Mouse (Mus musculus) MEL (cell line): ENCODE data around the gene Olfr1039. TPM values are rescaled to one million over a fixed set of nuclear protein-coding genes. Genes with fewer than 3 reads are reported as not detected.
"Not testable (repeated sequence)": the region's sequence is repeated elsewhere in the genome, so short reads cannot be mapped to it uniquely, and the experiment has no call there.

Source experiments
- DNase-seq: peaks from one replicate; pipeline ENCODE4 v3.0.0; 2011; ENCODE audit warnings: low read depth, low spot score
- H3K27ac ChIP-seq: 2 replicates; pipeline ENCODE4 v1.5.1; 2012; ENCODE audit warnings: low read depth, mild to moderate bottlenecking, control low read depth, low read length, moderate library complexity; ENCODE audit not compliant: control insufficient read depth
- H3K27me3 ChIP-seq, 2 experiments: fragments of 150-350 bp in 1 of 2; sonication (generic) in 1 of 2; 2 replicates each; pipeline ENCODE4 v1.6.1; 2012; ENCODE audit warnings: low read length in 2 of 2, mild to moderate bottlenecking in 2 of 2, improper control_type of control experiment in 1 of 2, moderate library complexity in 1 of 2; ENCODE audit not compliant: insufficient read depth in 2 of 2, control insufficient read depth in 1 of 2
- H3K36me3 ChIP-seq, 2 experiments: 2 replicates each; pipeline ENCODE4 v1.6.1; 2012 to 2014; ENCODE audit warnings: low read length in 2 of 2, improper control_type of control experiment in 1 of 2, inconsistent platforms in 1 of 2, mild to moderate bottlenecking in 1 of 2; ENCODE audit not compliant: insufficient read depth in 2 of 2, control insufficient read depth in 1 of 2
- H3K4me1 ChIP-seq, 2 experiments: fragments of 150-350 bp in 1 of 2; sonication (generic) in 1 of 2; 2 replicates each; pipeline ENCODE4 v1.6.1; 2012; ENCODE audit warnings: low read length in 2 of 2, improper control_type of control experiment in 1 of 2, mild to moderate bottlenecking in 1 of 2; ENCODE audit not compliant: insufficient read depth in 2 of 2, control insufficient read depth in 1 of 2
- H3K4me3 ChIP-seq, 2 experiments: fragments of 150-350 bp in 1 of 2; sonication (generic) in 1 of 2; 2 replicates each; pipeline ENCODE4 v1.5.1; 2012; ENCODE audit warnings: low read depth in 2 of 2, low read length in 2 of 2, mild to moderate bottlenecking in 2 of 2, moderate library complexity in 2 of 2, control low read depth in 1 of 2, improper control_type of control experiment in 1 of 2; ENCODE audit not compliant: control insufficient read depth in 1 of 2, insufficient read depth in 1 of 2
- H3K79me2 ChIP-seq: 2 replicates; pipeline ENCODE4 v1.6.1; 2012; ENCODE audit warnings: mild to moderate bottlenecking, low read length, moderate library complexity; ENCODE audit not compliant: control insufficient read depth, poor library complexity, insufficient read depth
- H3K9ac ChIP-seq: 2 replicates; pipeline ENCODE4 v1.6.1; 2012; ENCODE audit warnings: low read depth, mild to moderate bottlenecking, control low read depth, low read length, moderate library complexity; ENCODE audit not compliant: control insufficient read depth, poor library complexity, severe bottlenecking
- H3K9me3 ChIP-seq: fragments of 150-350 bp; sonication (generic); replicated peaks from 2 replicates; pipeline ENCODE4 v1.6.1; 2012; ENCODE audit warnings: mild to moderate bottlenecking, low read length, improper control_type of control experiment, moderate library complexity; ENCODE audit not compliant: insufficient read depth
- CHD1 ChIP-seq: IDR thresholded peaks from 2 replicates; pipeline ENCODE4 v1.6.1; 2012; ENCODE audit warnings: low read depth, mild to moderate bottlenecking, inconsistent platforms, low read length, improper control_type of control experiment
- CTCF ChIP-seq, 3 experiments: IDR thresholded peaks in 2 of 3; conservative IDR thresholded peaks in 1 of 3; 2 replicates each; pipeline ENCODE4 v1.5.1; 2011 to 2012; ENCODE audit warnings: low read length in 3 of 3, low read depth in 2 of 3, mild to moderate bottlenecking in 2 of 3, improper control_type of control experiment in 1 of 3, inconsistent platforms in 1 of 3, mixed read lengths in 1 of 3, moderate library complexity in 1 of 3; ENCODE audit not compliant: control insufficient read depth in 1 of 3, insufficient read depth in 1 of 3, poor library complexity in 1 of 3, severe bottlenecking in 1 of 3
- ELF1 ChIP-seq: IDR thresholded peaks from 2 replicates; pipeline ENCODE4 v1.6.1; 2014; ENCODE audit warnings: low read depth, mild to moderate bottlenecking, inconsistent platforms, low read length, improper control_type of control experiment, moderate library complexity
- EP300 ChIP-seq, 2 experiments: IDR thresholded peaks; 2 replicates each; pipeline ENCODE4 v1.6.1; 2011; ENCODE audit warnings: improper control_type of control experiment in 2 of 2, low read length in 2 of 2, low read depth in 1 of 2, mild to moderate bottlenecking in 1 of 2
- GABPA ChIP-seq: IDR thresholded peaks from 2 replicates; pipeline ENCODE4 v1.6.1; 2012; ENCODE audit warnings: low read depth, mild to moderate bottlenecking, inconsistent platforms, low read length, improper control_type of control experiment, moderate library complexity
- GATA1 ChIP-seq: IDR thresholded peaks from 2 replicates; pipeline ENCODE4 v1.6.1; 2011; ENCODE audit warnings: low read depth, low read length, improper control_type of control experiment
- MAFK ChIP-seq: IDR thresholded peaks from 2 replicates; pipeline ENCODE4 v1.6.1; 2011; ENCODE audit warnings: low read depth, mild to moderate bottlenecking, low read length, improper control_type of control experiment, borderline replicate concordance
- MEF2A ChIP-seq: IDR thresholded peaks from 2 replicates; pipeline ENCODE4 v1.6.1; 2014; ENCODE audit warnings: low read depth, mild to moderate bottlenecking, inconsistent platforms, low read length, improper control_type of control experiment; ENCODE audit not compliant: poor library complexity, insufficient replicate concordance, severe bottlenecking; ENCODE audit errors: extremely low read depth
- MXI1 ChIP-seq: IDR thresholded peaks from 2 replicates; pipeline ENCODE4 v1.6.1; 2011; ENCODE audit warnings: mild to moderate bottlenecking, low read depth, low read length, improper control_type of control experiment
- MYB ChIP-seq: IDR thresholded peaks from 2 replicates; pipeline ENCODE4 v1.6.1; 2011; ENCODE audit warnings: mild to moderate bottlenecking, low read depth, low read length, improper control_type of control experiment
- MYC ChIP-seq: IDR thresholded peaks from 2 replicates; pipeline ENCODE4 v1.6.1; 2011; ENCODE audit warnings: low read depth, mild to moderate bottlenecking, low read length, improper control_type of control experiment, moderate library complexity
- RAD21 ChIP-seq: IDR thresholded peaks from 2 replicates; pipeline ENCODE4 v1.6.1; 2011; ENCODE audit warnings: mild to moderate bottlenecking, low read depth, low read length, improper control_type of control experiment
- RCOR1 ChIP-seq: IDR thresholded peaks from 2 replicates; pipeline ENCODE4 v1.6.1; 2012; ENCODE audit warnings: low read depth, mild to moderate bottlenecking, inconsistent platforms, low read length, improper control_type of control experiment
- SIN3A ChIP-seq: IDR thresholded peaks from 2 replicates; pipeline ENCODE4 v1.6.1; 2012; ENCODE audit warnings: low read length, improper control_type of control experiment, inconsistent platforms
- TAL1 ChIP-seq: IDR thresholded peaks from 2 replicates; pipeline ENCODE4 v1.6.1; 2012; ENCODE audit warnings: mild to moderate bottlenecking, inconsistent platforms, low read length, moderate library complexity, mixed read lengths
- TBP ChIP-seq: IDR thresholded peaks from 2 replicates; pipeline ENCODE4 v1.8.0; 2011; ENCODE audit warnings: low read depth, low read length, improper control_type of control experiment
- UBTF ChIP-seq: IDR thresholded peaks from 2 replicates; pipeline ENCODE4 v1.6.1; 2012; ENCODE audit warnings: low read depth, mild to moderate bottlenecking, inconsistent platforms, low read length, improper control_type of control experiment, moderate library complexity, borderline replicate concordance; ENCODE audit not compliant: insufficient read depth
- USF1 ChIP-seq: IDR thresholded peaks from 2 replicates; pipeline ENCODE4 v1.6.1; 2014; ENCODE audit warnings: low read depth, mild to moderate bottlenecking, inconsistent platforms, low read length, improper control_type of control experiment, moderate library complexity
- ZNF384 ChIP-seq: IDR thresholded peaks from 2 replicates; pipeline ENCODE4 v1.6.1; 2012; ENCODE audit warnings: low read depth, mild to moderate bottlenecking, inconsistent platforms, low read length, improper control_type of control experiment
- polyA plus RNA-seq, 2 experiments: library from polyadenylated mRNA; stranded (reverse) in 1 of 2; unstranded in 1 of 2; fragments of >175 nt in 1 of 2; fragments of >200 nt in 1 of 2; gene quantifications; 2 replicates each; pipeline versions ENCODE4 v1.2.1 to v1.2.4; 2012; ENCODE audit warnings: low replicate concordance in 2 of 2, low read depth in 1 of 2; ENCODE audit not compliant: insufficient read length in 2 of 2, insufficient read depth in 1 of 2, missing spikeins in 1 of 2
- total RNA-seq: library from RNA; depleted of rRNA; stranded (reverse); fragments of 300-350 nt; gene quantifications from 2 replicates; pipeline ENCODE4 v1.2.3, GENCODE M21; 2012

Gene Olfr1039
- total and polyA plus RNA-seq, 3 experiments, result not detected

GRCm38 (mm10) chr2:86175422-86175821 is 39.7 kb upstream of the Olfr1039 start:
- peak; percentile 47 for DNase-seq
- not testable (repeated sequence) for H3K4me3 ChIP-seq, H3K27me3 ChIP-seq, H3K79me2 ChIP-seq, H3K27ac ChIP-seq, H3K4me1 ChIP-seq, H3K9me3 ChIP-seq, H3K9ac ChIP-seq, H3K36me3 ChIP-seq
- 0 out of 2 replicates have a peak, but pooled peaks have one; percentile 14 for TF ChIP-seq GATA1

DNA sequence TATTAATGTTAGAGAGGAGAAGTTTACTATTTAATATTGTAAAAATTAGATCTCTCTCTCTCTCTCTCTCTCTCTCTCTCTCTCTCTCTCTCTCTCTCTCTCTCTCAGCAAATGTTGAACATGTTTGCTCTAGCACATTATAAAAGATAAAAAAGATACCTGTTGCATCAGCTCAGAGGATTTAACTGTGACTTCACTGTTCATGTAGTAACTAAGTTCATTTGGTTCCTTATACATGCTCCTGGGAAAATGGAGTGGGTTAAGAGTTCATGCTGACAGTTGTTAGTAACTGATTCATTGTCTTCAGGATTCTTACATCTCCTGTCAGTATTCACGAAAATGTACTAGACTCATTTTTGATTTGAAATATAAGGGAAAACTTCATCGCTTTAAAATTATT is 31.7 kb upstream of the Olfr1039 start, which contains the start of gene Olfr1043:
Gene Olfr1043, minus strand, starts transcription at position 101 of the 400 bp plus-strand sequence.
- Histone ChIP-seq H3K9ac (no peak within 1 kb of the TSS), H3K27me3 (no peaks in the 10 kb centered on the region), H3K4me1 (no peaks in the 10 kb centered on the region), H3K4me3 (no peak within 1 kb of the TSS), H3K27ac (no peak within 1 kb of the TSS), H3K9me3 (no peaks in the 10 kb centered on the region), H3K36me3 (no peaks in the 10 kb centered on the region), H3K79me2 (no peaks in the 10 kb centered on the region)
- TF ChIP-seq UBTF (no peak), MYC (no peak), EP300 (IDR thresholded peaks at IDR 0.05; ENCODE audit: low read depth in 1 of 2, low read length in 2 of 2) (no peak), TAL1 (no peak), MXI1 (no peak), RAD21 (no peak), GABPA (no peak), RCOR1 (no peak), CTCF (IDR thresholded peaks at IDR 0.05 in 2 of 3, conservative IDR thresholded peaks at IDR 0.05 in 1 of 3; ENCODE audit: control insufficient read depth in 1 of 3, insufficient read depth in 1 of 3, low read depth in 2 of 3, low read length in 3 of 3, poor library complexity in 1 of 3, severe bottlenecking in 1 of 3) (no peak), TBP (no peak), ZNF384 (no peak), MAFK (no peak), CHD1 (no peak), ELF1 (no peak), SIN3A (no peak)
- no peak for DNase-seq

DNA sequence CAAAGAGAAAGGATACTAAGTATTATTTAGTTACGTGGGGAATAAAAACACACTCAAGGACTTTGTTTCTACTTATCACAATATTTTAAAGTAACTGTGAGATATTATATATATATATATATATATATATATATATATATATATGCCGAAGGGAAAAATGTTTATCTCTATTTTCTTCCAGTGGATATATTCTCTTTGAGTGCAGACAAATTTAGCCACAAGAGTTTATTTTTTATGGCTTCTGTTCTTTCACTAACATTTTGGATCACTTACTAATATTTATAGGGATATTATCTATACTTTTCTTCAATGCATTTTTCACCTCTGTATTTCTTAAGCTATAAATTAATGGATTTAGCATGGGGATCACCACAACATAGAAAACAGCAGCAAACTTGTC is 26.0 kb upstream of the Olfr1039 start, which contains the start of gene Olfr1042:
Gene Olfr1042, minus strand, starts transcription at position 101 of the 400 bp plus-strand sequence.
- Histone ChIP-seq H3K27me3 (no peaks in the 10 kb centered on the region), H3K4me1 (no peaks in the 10 kb centered on the region), H3K4me3 (no peak within 1 kb of the TSS), H3K36me3 (no peaks in the 10 kb centered on the region), H3K79me2 (no peaks in the 10 kb centered on the region), H3K9ac (no peak within 1 kb of the TSS), H3K27ac (no peak within 1 kb of the TSS), H3K9me3 (no peaks in the 10 kb centered on the region)
- TF ChIP-seq CHD1, result no peak
- TF ChIP-seq MEF2A, result no peak
- no peak for TF ChIP-seq MYC
- no peak for TF ChIP-seq MAFK
- no peak for TF ChIP-seq MYB
- TF ChIP-seq TAL1, result no peak
- TF ChIP-seq USF1, result no peak
- no peak for DNase-seq
